Mouse (Mus musculus): ENCODE data around the gene Spop. TPM values are rescaled to one million over a fixed set of nuclear protein-coding genes. Genes with fewer than 3 reads are reported as not detected.
A peak's percentile ranks its signal among the peaks of the same experiment; 100 is the strongest.
"Not testable (repeated sequence)": the region's sequence is repeated elsewhere in the genome, so short reads cannot be mapped to it uniquely, and the experiment has no call there.

Gene Spop
- polyA plus RNA-seq, 1 experiment: 124 TPM

DNA sequence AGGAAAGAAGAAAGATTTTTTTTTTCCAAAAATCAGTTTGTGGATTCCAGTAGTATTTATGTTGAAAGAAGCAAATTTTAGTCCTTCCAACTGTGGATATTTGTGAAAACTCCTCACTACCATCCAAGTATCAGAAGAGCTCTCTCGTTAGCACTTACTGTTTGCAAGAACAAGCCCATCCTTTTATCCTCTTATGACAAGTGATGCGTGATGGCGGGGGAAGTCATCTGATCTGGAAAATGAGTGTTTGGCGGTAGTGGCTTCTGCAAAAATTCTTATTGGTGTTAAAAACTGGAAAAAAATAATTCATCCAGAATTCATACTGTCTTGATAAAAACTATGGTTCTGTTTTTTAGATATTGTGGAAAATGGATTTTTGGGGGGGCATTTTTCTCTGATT lies 78.4 kb downstream of the Spop start:
- no peak for DNase-seq (ENCODE audit: extremely low spot score in 1 of 2, low spot score in 1 of 2)

DNA sequence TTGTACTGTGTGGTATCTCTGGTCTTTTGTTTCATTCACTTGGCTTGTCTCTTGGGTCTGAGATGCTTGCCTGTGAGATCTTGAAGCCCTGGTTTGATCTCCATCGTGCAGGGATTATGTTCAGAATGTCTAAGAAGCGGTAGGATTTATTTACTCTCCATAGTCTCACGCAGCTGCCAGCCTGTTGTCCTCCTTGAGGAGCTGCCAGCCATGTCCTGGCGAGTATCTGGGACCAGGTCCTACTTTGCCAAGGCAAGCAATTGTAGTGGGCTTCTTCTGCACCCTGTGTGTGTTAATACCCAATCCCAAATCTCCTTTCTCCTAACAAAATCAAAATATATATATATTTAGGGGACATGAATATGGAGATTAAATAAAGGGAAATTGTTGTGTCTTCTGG lies 79.1 kb downstream of the Spop start:
- no peak for DNase-seq (ENCODE audit: extremely low spot score in 1 of 2, low spot score in 1 of 2)

- DNase-seq (ENCODE audit: extremely low spot score in 1 of 2, low spot score in 1 of 2): peak in 1 of 2 experiments; percentile 26
Measured at GRCm38 (mm10) chr11:95493950-95494349, 80.1 kb downstream of the Spop start.

DNA sequence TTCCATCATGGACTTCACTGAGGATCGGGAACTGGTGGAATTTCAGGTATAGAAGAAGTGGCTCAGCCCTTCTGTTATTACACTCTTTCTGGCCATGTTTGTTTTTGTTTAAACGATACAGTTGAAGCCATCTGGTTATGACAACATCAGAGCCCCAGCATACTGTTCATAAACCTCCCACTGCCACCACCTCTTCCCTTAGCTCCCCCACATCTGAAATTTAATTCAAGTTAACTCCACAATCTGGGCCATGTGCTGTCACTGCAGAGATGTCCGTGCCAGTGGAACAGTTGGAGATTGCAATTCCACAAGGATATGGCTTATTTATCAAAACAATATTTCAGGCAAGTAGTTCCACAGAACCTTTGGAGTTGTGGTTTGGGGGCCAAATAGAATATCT lies 80.5 kb downstream of the Spop start:
- DNase-seq (ENCODE audit: extremely low spot score in 1 of 2, low spot score in 1 of 2): peak in 1 of 2 experiments; percentile 51

GRCm38 (mm10) chr11:95495883-95496282 lies 82.0 kb downstream of the Spop start:
- DNase-seq (ENCODE audit: extremely low spot score in 1 of 2, low spot score in 1 of 2): no peak

GRCm38 (mm10) chr11:95497921-95498320 lies 84.0 kb downstream of the Spop start:
- no peak for DNase-seq (ENCODE audit: extremely low spot score in 1 of 2, low spot score in 1 of 2)

DNA sequence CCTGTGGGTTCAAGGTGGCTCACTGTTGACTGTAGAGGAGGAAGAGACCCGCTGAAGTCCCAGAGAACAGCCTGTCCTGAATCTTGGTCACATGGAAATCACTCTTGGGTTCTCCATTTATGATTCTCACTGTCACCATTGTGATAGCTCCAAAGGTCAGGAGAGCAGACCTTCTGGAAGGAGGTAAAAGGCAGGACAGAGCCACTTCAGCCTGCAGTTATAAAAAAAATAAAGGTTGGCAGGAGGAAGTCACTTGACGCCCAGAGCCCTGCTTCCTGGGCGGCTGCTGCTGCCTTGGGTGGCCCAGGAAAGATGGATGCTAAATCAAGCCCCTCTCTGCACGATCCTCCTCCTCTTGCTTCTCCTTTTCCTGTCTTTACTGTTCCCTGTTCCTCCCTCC lies 86.5 kb downstream of the Spop start:
- no peak for DNase-seq (ENCODE audit: extremely low spot score in 1 of 2, low spot score in 1 of 2)

- DNase-seq (ENCODE audit: extremely low spot score in 1 of 2, low spot score in 1 of 2): no peak
Measured at GRCm38 (mm10) chr11:95500836-95501235, 87.0 kb downstream of the Spop start.

DNA sequence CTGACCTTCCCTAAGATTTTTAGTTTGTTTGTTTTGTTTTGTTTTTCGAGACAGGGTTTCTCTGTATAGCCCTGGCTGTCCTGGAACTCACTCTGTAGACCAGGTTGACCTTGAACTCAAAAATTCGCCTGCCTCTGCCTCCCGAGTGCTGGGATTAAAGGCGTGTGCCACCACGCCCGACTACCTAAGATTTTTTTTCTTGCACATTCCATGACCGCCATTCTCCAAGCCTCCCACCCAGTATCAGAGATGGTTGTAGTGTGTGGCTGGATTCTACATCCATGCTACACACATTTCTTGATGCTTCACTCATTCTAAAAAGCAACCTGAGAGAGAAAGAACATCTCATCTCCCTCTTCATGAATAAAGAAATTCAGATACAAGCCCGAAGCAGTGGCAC lies 87.9 kb downstream of the Spop start:
- not testable (repeated sequence) for DNase-seq (ENCODE audit: extremely low spot score in 1 of 2, low spot score in 1 of 2)

DNA sequence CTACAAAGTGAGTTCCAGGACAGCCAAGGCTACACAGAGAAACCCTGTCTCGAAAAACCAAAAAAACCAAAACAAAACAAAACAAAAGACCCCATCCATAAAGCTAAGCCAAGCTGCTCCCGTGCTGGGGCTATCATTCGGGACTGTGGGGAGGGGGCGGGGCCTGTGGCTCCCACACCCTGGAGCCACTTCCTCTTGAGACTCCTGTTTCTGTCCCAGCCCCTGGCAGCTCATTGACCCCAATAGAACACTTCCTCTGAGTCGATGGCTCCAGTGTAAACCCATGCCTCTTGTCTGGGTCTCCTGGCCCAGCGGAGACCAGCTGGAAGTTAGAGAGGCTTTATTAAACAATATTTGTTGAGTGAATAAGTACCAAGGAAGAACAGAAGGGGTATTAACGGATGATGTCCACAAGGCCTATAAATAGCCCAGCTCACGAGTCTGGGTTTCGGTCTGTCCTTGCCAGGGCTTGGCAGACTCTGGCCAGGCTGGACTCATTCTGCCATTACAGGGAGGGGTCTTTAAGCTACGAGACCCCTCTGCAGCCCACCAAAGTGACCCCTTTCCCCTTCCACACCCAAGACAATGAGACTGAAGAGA lies 89.8 kb downstream of the Spop start:
- DNase-seq (ENCODE audit: extremely low spot score in 1 of 2, low spot score in 1 of 2): no peak

- DNase-seq (ENCODE audit: extremely low spot score in 1 of 2, low spot score in 1 of 2): no peak
Measured at GRCm38 (mm10) chr11:95504271-95504731, 90.4 kb downstream of the Spop start.

- DNase-seq (ENCODE audit: extremely low spot score in 1 of 2, low spot score in 1 of 2): peak in 1 of 2 experiments; percentile 39
Measured at GRCm38 (mm10) chr11:95507041-95507716, 93.3 kb downstream of the Spop start.

GRCm38 (mm10) chr11:95507785-95508184 lies 93.9 kb downstream of the Spop start:
- no peak for DNase-seq (ENCODE audit: extremely low spot score in 1 of 2, low spot score in 1 of 2)

GRCm38 (mm10) chr11:95508211-95508926 lies 94.5 kb downstream of the Spop start:
- no peak for DNase-seq (ENCODE audit: extremely low spot score in 1 of 2, low spot score in 1 of 2)

- no peak for DNase-seq (ENCODE audit: extremely low spot score in 1 of 2, low spot score in 1 of 2)
Measured at GRCm38 (mm10) chr11:95509126-95509717, 95.3 kb downstream of the Spop start.

DNA sequence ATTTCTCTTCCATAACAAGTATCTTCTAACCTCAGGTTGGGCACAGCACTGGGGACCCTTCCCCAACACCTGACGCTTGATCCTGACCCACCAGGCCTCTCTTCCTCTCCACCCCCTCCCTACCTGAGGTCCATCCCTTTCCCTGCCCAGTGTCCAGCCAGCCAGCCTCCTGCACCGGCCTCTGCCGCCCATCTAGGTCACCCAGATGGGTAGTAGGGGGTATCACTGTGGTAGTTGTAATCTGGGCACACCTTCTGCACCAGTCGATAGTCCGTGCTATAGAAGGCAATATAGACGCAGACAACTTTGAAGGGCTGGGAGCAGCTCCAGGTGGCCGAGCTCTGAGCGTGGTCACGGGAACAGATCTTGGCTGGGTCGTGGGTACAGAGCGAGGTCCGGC lies 96.8 kb downstream of the Spop start:
- DNase-seq (ENCODE audit: extremely low spot score in 1 of 2, low spot score in 1 of 2): no peak

- no peak for DNase-seq (ENCODE audit: extremely low spot score in 1 of 2, low spot score in 1 of 2)
Measured at GRCm38 (mm10) chr11:95511919-95512318, 98.0 kb downstream of the Spop start.

DNA sequence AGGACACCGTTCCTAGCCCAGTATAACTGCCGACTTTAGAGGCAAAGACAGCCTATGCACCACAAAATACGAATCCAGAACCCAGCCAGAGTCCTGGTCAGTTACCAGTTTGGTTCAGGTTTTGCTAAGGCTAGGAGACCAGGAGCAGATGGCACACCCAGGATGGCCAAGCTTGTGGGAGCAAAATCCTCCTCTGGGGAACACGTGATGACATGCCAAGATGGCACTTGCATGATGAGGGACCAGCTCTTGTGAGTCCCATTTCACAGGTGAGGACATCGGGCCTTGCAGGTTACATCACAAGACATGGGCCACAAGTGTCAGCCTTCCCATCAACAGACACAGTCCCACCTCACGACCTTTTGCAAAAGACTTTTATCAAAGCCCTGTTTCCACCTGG lies 98.5 kb downstream of the Spop start:
- DNase-seq (ENCODE audit: extremely low spot score in 1 of 2, low spot score in 1 of 2): no peak

DNA sequence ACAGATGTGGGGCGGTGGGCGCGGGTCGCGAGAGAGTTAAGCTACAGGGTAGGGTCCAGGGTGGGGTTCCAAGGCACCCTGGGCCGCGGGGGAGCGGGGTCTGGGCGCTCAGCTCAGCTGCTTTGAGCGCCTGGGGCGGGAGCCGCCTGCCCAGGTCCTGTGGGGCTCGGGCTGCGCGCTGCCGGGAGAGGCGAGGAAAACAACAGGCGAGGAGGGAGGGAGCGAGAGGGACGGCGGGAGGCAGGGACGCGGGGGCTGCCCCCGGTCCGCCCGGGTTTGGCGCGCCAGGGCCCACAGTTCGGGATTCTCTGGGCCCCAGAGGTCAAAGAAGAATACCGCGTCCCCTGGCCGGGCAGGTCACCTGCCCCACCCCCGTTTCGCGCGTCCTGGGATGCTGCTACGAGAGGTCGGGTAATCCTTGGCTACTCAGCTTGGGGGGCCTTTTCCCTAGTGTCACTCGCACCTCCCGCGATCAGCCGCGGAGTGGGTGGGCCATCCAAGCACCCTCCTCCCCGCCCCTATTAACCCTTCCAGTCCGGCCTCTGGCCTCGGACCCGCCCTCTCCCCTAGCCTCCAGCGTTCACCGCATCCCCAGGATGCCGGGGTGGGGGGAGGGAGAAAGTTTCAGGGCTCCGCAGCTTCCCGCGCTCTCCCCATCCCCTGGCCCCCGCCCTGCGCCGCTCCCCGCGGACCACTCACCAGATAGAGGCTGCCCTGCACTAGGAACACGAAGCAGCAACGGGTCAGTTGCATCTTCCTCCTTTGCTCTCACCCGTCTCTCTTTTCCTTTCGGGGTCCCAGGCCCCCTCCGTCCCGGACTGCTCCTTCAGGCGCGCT lies 99.8 kb downstream of the Spop start:
- DNase-seq (ENCODE audit: extremely low spot score in 1 of 2, low spot score in 1 of 2): no peak

DNA sequence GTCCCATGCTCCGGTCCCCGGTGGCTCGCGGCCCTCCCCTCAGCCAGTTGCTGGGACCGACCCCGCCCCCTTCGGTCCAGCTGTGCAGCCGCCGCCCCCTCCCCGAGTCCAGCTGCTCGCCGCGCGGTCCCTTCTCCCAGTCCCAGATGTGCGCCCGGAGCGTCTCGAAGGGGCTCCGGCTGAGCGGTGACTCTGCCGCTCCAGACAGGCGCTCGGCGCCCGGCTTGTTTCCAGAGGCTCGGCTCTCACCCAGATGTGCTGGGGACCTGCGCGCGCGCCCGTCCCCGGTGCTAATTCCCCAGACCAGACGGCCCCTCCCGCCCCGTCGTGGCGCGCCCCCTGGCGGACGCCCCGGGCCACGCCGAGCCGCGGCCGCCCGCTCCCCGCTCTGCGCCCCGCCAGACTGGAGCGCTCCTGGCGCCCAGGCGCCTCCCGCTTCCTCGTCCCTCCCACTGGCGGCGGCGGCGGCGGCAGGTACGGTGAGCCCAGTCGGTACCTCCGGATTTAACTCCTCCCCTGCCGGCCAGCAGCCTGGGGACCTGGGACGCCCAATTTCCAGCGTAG lies 100.5 kb downstream of the Spop start, which contains the start of gene Nxph3:
TSS of gene Nxph3 (minus strand) at position 273 of the 564 bp plus-strand sequence.
- peak in 1 of 2 experiments; percentile 58 for DNase-seq (ENCODE audit: extremely low spot score in 1 of 2, low spot score in 1 of 2)

Measured in frontal cortex, adult 2 months (tissue).